In genomic region chr4:24496116-24496952, GRCm38 (mm10) we compare ENCODE assay signal across 8 mouse cellular contexts. TPM values are rescaled to one million over a fixed set of nuclear protein-coding genes. Genes with fewer than 3 reads are reported as not detected.
A peak's percentile ranks its signal among the peaks of the same experiment; 100 is the strongest.
DNase-seq lines count a peak whose midpoint lies in the region; ATAC-seq lines count a peak whose summit lies in the region.

TSS of gene Mms22l (plus strand) at chr4:24496451.

- peak; percentile 86 for ATAC-seq in inflammation-experienced regulatory T-cells, adult 6 months
- ATAC-seq in megakaryocyte-erythroid progenitor cell, adult 5-6 weeks (replicated peaks; ENCODE audit: low FRiP score, low TSS enrichment, poor library complexity, severe bottlenecking) = peak; percentile 96

- peak; percentile 93 to 97 for DNase-seq in adrenal gland, adult (ENCODE audit: inconsistent age in 2 of 2, low spot score in 1 of 2)
- peak; percentile 93 for DNase-seq in embryo, embryonic 10.5 days (ENCODE audit: low spot score)
- DNase-seq in gastrocnemius, postnatal 14 days = peak; percentile 95
- peak; percentile 91 to 97 for DNase-seq in left cerebral cortex, postnatal 10 days (ENCODE audit: extremely low spot score in 1 of 2, low spot score in 2 of 2)
- DNase-seq in right cerebral cortex, postnatal 25 days = peak; percentile 94
- peak; percentile 87 to 95 for DNase-seq in urinary bladder, postnatal 4 days (ENCODE audit: low spot score in 2 of 2)

- intact Hi-C loops in gastrocnemius, postnatal 14 days (cut with DNase I; ENCODE audit: low total_unique reads) = no loop called here
- intact Hi-C loops in left cerebral cortex, postnatal 10 days (cut with DNase I) = no loop called here

RNA-seq across cellular contexts. Expression of gene Mms22l, which starts in this region (rescaled TPM):
- 1 to 10 TPM; 1.3 to 2.1 TPM for total RNA-seq in gastrocnemius, postnatal 14 days (2021)
- 10 to 100 TPM in 1 of 3 experiments, 1 to 10 TPM in 2; 3.5 to 11.5 (median 4.7) TPM for polyA plus RNA-seq in inflammation-experienced regulatory T-cells, adult 6 months (2017; shearing (Covaris generic))
- total RNA-seq in left cerebral cortex, postnatal 10 days (2021) = 1 to 10 TPM; 2.4 to 2.8 TPM
- total RNA-seq in megakaryocyte-erythroid progenitor cell, adult 5-6 weeks (2014; fragmentation: Nextera tagmentation) = 68.6 and 78.1 TPM in 2 replicates
- 61.1 and 72.1 TPM in 2 replicates for total RNA-seq in megakaryocyte-erythroid progenitor cell, adult 5-6 weeks (2017)

Comparison
In these comparisons a context has a peak if more than half of its experiments do, and no peak if none do; other contexts are left out.
1. Peak in every context shown above with its lines: DNase-seq and ATAC-seq.
2. RNA of gene Mms22l (total RNA-seq): 61.1 to 78.1 TPM in megakaryocyte-erythroid progenitor cell, adult 5-6 weeks; 2.4 to 2.8 TPM in left cerebral cortex, postnatal 10 days and 1.3 to 2.1 TPM in gastrocnemius, postnatal 14 days; every median in the first group is over 10 times any median in the second.